Mouse (Mus musculus) cerebellum, postnatal 36 days (tissue): ENCODE data around the gene Xdh.

Experiments
- DNase-seq, 2 experiments: peaks; one replicate each; pipeline ENCODE4 v3.0.0; 2021 to 2022; ENCODE audit warnings: mixed read lengths in 2 of 2

Gene Xdh

GRCm38 (mm10) chr17:73941816-73942215 is 8.2 kb downstream of the Xdh start:
- DNase-seq = no peak

- DNase-seq = no peak
Observed at GRCm38 (mm10) chr17:73937073-73937472, 12.9 kb downstream of the Xdh start.

GRCm38 (mm10) chr17:73935163-73935562 is 14.8 kb downstream of the Xdh start:
- DNase-seq = no peak

GRCm38 (mm10) chr17:73934281-73934680 is 15.7 kb downstream of the Xdh start:
- DNase-seq = peak; percentile 70 to 75

DNA sequence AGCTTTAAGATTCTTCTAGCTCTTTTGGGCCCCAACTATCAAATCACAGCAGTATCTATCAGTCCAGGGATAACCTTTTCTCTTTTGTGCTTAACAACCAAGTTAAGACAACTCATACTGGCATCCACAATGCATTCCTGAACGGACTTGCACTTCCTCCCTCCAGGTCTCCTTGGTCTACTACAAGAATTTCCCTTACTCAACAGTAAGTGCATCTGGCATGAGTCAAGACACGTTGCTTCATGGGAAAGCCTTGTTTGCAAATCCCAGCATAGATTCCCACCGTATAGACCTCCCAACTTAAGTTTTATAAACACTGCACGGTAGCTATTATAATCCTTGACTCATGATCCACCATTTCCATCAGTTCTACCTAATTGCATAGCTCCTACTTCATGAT is 16.4 kb downstream of the Xdh start:
- DNase-seq = no peak

GRCm38 (mm10) chr17:73932497-73933059 is 17.4 kb downstream of the Xdh start:
- no peak for DNase-seq

DNA sequence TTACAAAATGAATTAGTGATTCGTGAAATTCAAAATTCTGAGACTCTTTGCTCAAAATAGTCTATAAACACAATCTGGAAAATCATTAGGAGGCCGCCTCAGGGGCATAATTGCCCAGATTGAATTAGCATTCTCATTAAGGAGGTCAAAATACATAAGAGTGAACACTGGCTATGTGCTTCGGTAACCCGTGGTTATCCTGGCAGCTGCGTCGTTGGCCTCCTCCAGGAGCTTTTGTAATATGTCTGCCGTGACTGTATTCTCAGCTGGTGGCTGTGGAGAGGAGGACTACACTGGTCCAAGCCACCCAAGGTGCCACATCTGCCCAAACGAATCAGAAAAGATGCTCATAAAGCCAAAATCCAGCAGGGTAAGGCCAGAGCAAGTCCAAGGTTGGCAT is 30.5 kb downstream of the Xdh start:
- DNase-seq = peak; percentile 14

GRCm38 (mm10) chr17:73918944-73919381 is 31.0 kb downstream of the Xdh start:
- DNase-seq = peak; percentile 25 to 34

DNA sequence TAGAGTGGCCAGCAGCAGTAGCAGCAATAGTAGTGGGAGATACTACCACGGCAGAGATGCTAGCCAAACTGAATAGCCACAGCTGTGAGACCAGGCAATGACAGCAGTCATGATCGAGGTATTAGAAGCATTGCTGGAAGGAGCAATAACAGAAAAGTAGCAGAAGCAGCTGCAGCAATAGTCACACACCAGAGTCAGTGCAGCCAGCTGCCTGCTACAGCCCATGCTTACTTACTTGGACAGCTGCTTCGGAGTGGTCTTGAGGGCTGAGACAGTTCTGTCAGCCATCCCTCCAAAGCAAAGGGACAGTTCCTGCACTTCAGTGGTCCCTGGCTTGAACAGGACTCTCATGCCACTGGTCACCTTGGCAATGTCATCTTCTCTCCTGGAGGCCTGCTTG is 31.9 kb downstream of the Xdh start:
- DNase-seq = no peak

DNA sequence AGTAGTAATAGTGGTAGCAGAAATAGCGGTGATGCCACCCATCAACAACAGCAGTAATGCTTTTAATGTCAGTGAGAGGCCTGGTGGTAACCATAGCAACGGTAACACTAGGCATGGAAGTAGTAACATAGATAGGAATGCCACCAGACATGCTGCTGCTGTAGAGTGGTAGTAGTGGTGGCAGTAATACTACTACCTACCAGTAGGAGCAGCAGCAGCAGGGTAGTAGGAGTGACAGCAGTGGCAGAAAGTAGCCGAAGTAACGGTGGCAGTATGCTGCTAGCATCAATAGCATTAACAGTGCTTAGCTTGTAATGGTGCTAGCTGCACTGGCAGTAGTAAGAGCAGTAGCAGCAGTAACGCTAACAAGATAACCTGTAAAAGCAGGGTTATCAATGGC is 32.3 kb downstream of the Xdh start:
- DNase-seq = no peak

DNA sequence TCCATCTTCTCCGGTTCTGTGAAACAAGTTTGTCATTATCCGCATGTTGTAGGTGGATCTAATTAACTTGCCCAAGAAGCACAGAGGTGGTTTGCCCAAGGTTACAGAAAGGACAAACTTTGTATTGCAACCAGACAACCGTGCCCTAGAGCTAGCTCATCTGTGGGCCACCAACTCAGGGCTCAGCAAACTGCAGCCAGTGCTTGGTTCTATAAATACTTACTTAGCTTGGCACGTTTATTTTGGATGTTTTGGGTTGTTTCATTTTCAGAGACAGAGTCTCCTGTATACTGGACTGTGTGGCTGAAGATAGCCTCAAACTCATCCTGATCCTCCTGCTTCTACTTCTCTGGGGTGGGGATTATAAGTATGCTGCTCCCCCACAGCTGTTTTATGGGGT is 35.3 kb downstream of the Xdh start:
- DNase-seq = no peak

DNA sequence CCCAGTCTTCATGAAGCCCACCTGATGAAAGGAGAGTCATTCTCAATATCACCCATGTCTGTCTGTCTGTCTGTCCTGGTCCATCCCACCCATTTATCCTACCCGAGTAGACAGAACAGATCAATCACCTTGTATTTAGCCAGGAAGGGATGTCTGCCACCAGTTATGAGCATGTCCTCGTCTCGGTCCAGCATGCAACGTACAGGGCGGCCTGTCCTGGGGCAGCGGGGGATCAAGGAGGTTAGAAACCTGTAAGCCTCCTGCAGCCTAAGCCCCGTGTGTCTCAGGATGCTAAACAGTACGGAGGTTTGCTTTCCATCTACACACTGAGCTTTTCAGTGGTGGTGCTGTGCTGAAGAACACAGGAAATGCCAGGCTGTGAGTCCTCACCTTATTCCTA is 43.9 kb downstream of the Xdh start:
- DNase-seq = no peak

DNA sequence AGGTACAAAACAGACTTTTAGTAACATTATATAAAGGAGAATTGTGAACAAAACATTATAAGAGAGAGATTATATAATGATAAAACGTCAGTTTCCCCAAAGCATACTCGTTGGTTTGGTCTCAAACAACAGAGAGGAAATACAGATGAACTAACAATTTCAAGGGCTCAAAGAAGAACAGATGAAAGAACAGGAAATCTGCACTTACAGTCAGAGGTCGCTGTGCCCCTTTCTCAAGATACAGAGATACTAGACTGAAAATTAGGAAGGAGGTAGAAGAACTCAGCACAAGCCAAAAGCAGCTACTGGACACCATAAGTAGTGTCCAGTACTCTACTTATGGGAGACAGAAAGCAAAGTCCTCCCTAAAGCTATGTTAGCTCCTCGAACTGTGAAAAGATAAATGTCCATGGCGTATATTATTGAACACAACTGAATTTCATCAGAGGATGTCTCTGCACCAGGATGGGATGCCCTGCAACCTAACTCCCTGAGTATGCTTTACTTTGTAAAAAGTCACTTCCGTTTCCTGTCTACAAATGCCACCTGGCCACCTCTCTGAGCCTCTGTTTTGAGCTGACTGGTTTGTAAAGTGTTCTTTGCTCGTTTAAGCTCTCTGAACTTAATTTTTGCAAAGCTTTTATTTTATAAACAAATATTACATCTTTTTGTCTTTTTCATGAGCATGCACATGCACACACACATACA is 44.8 kb downstream of the Xdh start:
- DNase-seq = no peak

- DNase-seq = no peak
Observed at GRCm38 (mm10) chr17:73903121-73903520, 46.9 kb downstream of the Xdh start.

DNA sequence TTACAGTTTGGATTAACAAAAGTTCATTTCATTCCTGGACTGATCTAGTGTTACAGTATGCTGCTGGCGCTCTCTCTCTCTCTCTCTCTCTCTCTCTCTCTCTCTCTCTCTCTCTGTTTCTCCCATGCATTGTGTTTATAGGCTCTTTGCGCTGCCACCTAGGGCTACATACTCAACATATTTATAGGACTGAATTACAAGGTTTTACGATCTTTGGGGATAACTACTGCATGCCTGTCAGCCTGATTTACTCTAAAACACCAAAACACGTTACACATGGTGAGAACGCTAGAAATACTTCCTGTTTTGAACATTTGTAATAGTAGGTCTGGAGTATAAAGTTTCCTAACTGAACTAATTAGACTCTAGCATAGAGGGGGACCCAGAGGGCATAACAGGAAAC is 47.8 kb downstream of the Xdh start:
- DNase-seq = no peak

DNA sequence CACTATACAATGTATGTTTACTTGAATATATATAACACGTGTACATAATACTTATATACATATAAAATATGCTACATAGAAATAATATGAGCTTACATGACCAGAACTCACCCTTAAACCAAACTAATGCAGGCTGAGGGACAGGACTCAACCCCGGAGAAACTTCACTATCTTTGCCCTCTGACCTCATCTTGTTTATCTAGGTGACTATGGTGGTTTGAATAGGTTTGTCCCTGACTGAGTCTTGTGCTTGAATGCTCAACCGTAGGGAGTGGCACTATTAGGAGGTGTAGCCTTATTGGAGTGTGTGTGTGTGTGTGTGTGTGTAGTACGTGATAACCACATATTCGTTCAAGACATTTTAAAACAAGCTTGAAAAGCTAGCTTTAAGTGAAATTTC is 55.6 kb downstream of the Xdh start:
- no peak for DNase-seq

- no peak for DNase-seq
Observed at GRCm38 (mm10) chr17:73893822-73894221, 56.2 kb downstream of the Xdh start.

DNA sequence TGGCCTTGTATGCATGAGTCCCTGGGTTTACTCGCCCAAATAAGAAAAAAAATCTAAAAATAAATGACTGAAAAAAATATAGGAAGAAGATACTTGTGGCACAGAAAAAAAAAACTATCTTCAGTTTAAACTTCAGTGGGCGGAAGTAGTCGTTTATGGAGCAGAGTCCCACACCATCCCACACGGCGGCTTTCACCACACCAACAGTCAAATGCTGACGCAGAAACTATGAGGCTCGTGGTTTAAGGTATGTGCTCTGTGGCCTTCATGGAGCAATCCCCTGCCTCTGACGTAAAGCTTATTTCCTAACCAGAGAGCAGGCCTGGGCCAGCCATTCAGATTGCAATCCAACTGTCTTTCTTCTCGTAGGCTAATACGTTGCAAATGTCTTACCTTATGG is 56.8 kb downstream of the Xdh start:
- DNase-seq = no peak

DNA sequence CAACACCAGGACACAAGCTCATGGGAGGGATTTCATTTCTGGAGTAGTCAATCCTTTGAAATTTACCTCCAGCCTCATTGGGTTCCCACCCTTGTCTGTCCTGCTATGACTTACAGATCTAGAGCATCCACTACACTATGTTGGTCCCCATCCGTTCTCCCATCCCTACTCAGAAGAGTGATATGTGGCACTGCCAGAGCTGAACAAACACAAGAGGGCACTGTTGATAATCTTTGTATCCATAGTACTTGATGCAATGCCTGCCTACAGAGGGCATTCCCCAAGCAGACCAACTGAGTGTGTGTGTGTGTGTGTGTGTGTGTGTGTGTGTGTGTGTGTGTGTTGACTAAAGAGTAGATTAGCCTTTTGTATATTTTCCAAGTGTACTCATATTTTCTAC is 58.4 kb downstream of the Xdh start:
- DNase-seq = no peak

- DNase-seq = no peak
Observed at GRCm38 (mm10) chr17:73886071-73886785, 63.8 kb downstream of the Xdh start.

DNA sequence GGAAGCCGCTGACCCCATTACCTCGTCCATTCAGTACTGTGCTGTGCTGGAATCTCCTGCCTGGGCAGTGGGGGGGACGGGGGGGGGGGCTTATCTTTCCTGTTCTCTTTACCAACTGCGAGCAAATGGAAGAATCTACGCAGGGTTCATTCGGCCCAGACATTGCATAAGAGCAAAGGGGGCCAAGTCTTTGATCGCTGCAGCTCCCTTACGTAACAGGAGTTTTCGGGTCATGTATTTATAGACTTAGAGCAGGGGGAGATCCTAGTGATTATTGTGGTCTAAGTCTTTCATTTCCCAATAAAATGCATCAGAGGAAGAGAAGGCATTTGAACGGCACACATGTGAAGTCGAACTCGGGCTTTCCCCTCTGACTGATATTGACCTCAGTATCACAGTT is 66.7 kb downstream of the Xdh start:
- DNase-seq = no peak

GRCm38 (mm10) chr17:73882194-73882593 is 67.8 kb downstream of the Xdh start:
- peak; percentile 81 to 87 for DNase-seq

- DNase-seq = no peak
Observed at GRCm38 (mm10) chr17:73881295-73881694, 68.7 kb downstream of the Xdh start.

- DNase-seq = no peak
Observed at GRCm38 (mm10) chr17:73880286-73880685, 69.7 kb downstream of the Xdh start.
